Mouse (Mus musculus) G1E (cell line): ENCODE data around the gene Zmat3. TPM values are rescaled to one million over a fixed set of nuclear protein-coding genes. Genes with fewer than 3 reads are reported as not detected.

Source experiments
- ATAC-seq: 2 replicates; pipeline ENCODE4 v1.8.0; 2016; ENCODE audit warnings: mild to moderate bottlenecking; ENCODE audit not compliant: insufficient number of reproducible peaks, poor library complexity, low FRiP score, severe bottlenecking; ENCODE audit errors: extremely low read depth
- DNase-seq: peaks from one replicate; pipeline ENCODE4 v3.0.0; 2012; ENCODE audit warnings: low spot score
- H3K27me3 ChIP-seq: 2 replicates; pipeline ENCODE4 v1.6.1; 2012; ENCODE audit warnings: mild to moderate bottlenecking, low read length, inconsistent platforms; ENCODE audit not compliant: insufficient read depth
- H3K36me3 ChIP-seq: replicated peaks from 2 replicates; pipeline ENCODE3; 2012; ENCODE audit warnings: mild to moderate bottlenecking, inconsistent platforms
- H3K4me1 ChIP-seq: 2 replicates; pipeline ENCODE4 v1.6.1; 2012; ENCODE audit warnings: low read depth, low read length, inconsistent platforms, mixed read lengths; ENCODE audit not compliant: insufficient read depth
- H3K4me3 ChIP-seq: 2 replicates; pipeline ENCODE4 v1.5.1; 2012; ENCODE audit warnings: low read depth, mild to moderate bottlenecking, inconsistent platforms, low read length, moderate library complexity, mixed read lengths
- H3K9me3 ChIP-seq: replicated peaks from 2 replicates; pipeline ENCODE4 v1.6.1; 2012; ENCODE audit warnings: inconsistent platforms
- CTCF ChIP-seq: IDR thresholded peaks from 2 replicates; pipeline ENCODE4 v1.5.1; 2012; ENCODE audit warnings: low read depth, low read length, inconsistent platforms, mixed read lengths
- GATA1 ChIP-seq: IDR thresholded peaks from 2 replicates; pipeline ENCODE4 v1.6.1; 2012; ENCODE audit warnings: borderline replicate concordance, low read length, inconsistent platforms, mixed read lengths
- GATA2 ChIP-seq: IDR thresholded peaks from 2 replicates; pipeline ENCODE4 v1.6.1; 2012; ENCODE audit warnings: low read depth, low read length, inconsistent platforms, borderline replicate concordance
- POLR2AphosphoS5 ChIP-seq: IDR thresholded peaks from 2 replicates; pipeline ENCODE4 v1.6.1; 2012; ENCODE audit warnings: low read depth, low read length, inconsistent platforms; ENCODE audit not compliant: insufficient replicate concordance
- TAL1 ChIP-seq: conservative IDR thresholded peaks from 2 replicates; pipeline ENCODE4 v1.6.1; 2012; ENCODE audit warnings: low read depth, low read length, inconsistent platforms, mixed read lengths
- polyA plus RNA-seq: library from polyadenylated mRNA; stranded (reverse); fragments of >175 nt; gene quantifications from 2 replicates; pipeline ENCODE4 v1.2.3, GENCODE M21; 2012
- total RNA-seq, 2 experiments: library from RNA; stranded (forward) in 1 of 2; stranded (reverse) in 1 of 2; fragments of 200-1000 nt in 1 of 2; fragments of >200 nt in 1 of 2; fragmentation: Nextera tagmentation in 1 of 2; gene quantifications; 2 replicates each; pipeline ENCODE4 v1.2.3; 2014 to 2017

Gene Zmat3
- total and polyA plus RNA-seq, 3 experiments = 5.2 to 76.8 (median 7.8) TPM

- H3K9me3 ChIP-seq = no peaks in the 10 kb centered on the region
- peak overlapping the region; percentile 99 for H3K4me3 ChIP-seq
- DNase-seq (peak; percentile 41), ATAC-seq (peak; percentile 58)
- peaks cover 27% of the 10 kb centered on the region for H3K36me3 ChIP-seq
- peaks cover 38% of the 10 kb centered on the region for H3K4me1 ChIP-seq
- no peak for TF ChIP-seq POLR2AphosphoS5
- no peak for TF ChIP-seq GATA1
- TF ChIP-seq GATA2 = no peak
- TF ChIP-seq TAL1 = no peak
- TF ChIP-seq CTCF = no peak
- peaks cover 4% of the 10 kb centered on the region; the same call in 1 of the 2 replicates for H3K27me3 ChIP-seq
Observed at GRCm38 (mm10) chr3:32364195-32364594, 1.6 kb downstream of the Zmat3 start.

GRCm38 (mm10) chr3:32361221-32361620 lies 4.6 kb downstream of the Zmat3 start:
- TF ChIP-seq POLR2AphosphoS5 (no peak), GATA1 (no peak), TAL1 (no peak), CTCF (no peak), GATA2 (no peak)
- H3K36me3 ChIP-seq = peaks cover 51% of the 10 kb centered on the region
- no peak for ATAC-seq
- no peak for DNase-seq
- no peak overlapping the region for H3K4me3 ChIP-seq
- H3K9me3 ChIP-seq = no peaks in the 10 kb centered on the region
- peaks cover 27% of the 10 kb centered on the region for H3K4me1 ChIP-seq
- no peaks in the 10 kb centered on the region for H3K27me3 ChIP-seq

- peaks cover 83% of the 10 kb centered on the region for H3K36me3 ChIP-seq
- H3K4me1 ChIP-seq = no peaks in the 10 kb centered on the region
- H3K9me3 ChIP-seq = no peaks in the 10 kb centered on the region
- no peaks in the 10 kb centered on the region for H3K27me3 ChIP-seq
- no peak for DNase-seq
- ATAC-seq = no peak
- TF ChIP-seq TAL1 (no peak), GATA2 (no peak), POLR2AphosphoS5 (no peak), GATA1 (no peak), CTCF (no peak)
- no peak overlapping the region for H3K4me3 ChIP-seq
Observed at GRCm38 (mm10) chr3:32347881-32348280, 17.9 kb downstream of the Zmat3 start.

- Histone ChIP-seq H3K9me3 (no peaks in the 10 kb centered on the region), H3K4me3 (no peak overlapping the region), H3K36me3 (peaks cover 93% of the 10 kb centered on the region), H3K27me3 (no peaks in the 10 kb centered on the region), H3K4me1 (no peaks in the 10 kb centered on the region)
- DNase-seq (no peak), ATAC-seq (no peak)
- no peak for TF ChIP-seq TAL1
- no peak for TF ChIP-seq POLR2AphosphoS5
- TF ChIP-seq CTCF = no peak
- no peak for TF ChIP-seq GATA2
- no peak for TF ChIP-seq GATA1
Observed at GRCm38 (mm10) chr3:32345249-32345648, 20.6 kb downstream of the Zmat3 start.

GRCm38 (mm10) chr3:32344825-32345224 lies 21.0 kb downstream of the Zmat3 start:
- no peaks in the 10 kb centered on the region for H3K9me3 ChIP-seq
- no peak for ATAC-seq
- DNase-seq = no peak

GRCm38 (mm10) chr3:32343371-32343770 lies 22.4 kb downstream of the Zmat3 start:
- peaks cover 91% of the 10 kb centered on the region for H3K36me3 ChIP-seq

More at GRCm38 (mm10) chr3:32344825-32345224, 21.0 kb downstream of the Zmat3 start:
- Histone ChIP-seq H3K36me3 (peaks cover 91% of the 10 kb centered on the region), H3K4me3 (no peak overlapping the region), H3K27me3 (no peaks in the 10 kb centered on the region), H3K4me1 (no peaks in the 10 kb centered on the region)
- TF ChIP-seq POLR2AphosphoS5 (no peak), GATA2 (no peak), GATA1 (no peak), CTCF (no peak), TAL1 (no peak)

More at GRCm38 (mm10) chr3:32343371-32343770, 22.4 kb downstream of the Zmat3 start:
- Histone ChIP-seq H3K9me3 (no peaks in the 10 kb centered on the region), H3K27me3 (no peaks in the 10 kb centered on the region), H3K4me1 (no peaks in the 10 kb centered on the region), H3K4me3 (no peak overlapping the region)
- TF ChIP-seq GATA1 (no peak), CTCF (no peak), TAL1 (no peak), POLR2AphosphoS5 (no peak), GATA2 (no peak)
- ATAC-seq (no peak), DNase-seq (no peak)
